Mouse (Mus musculus): Measurements from ENCODE around the gene Zfp454.
A peak's percentile ranks its signal among the peaks of the same experiment; 100 is the strongest.

The Zfp454 gene

DNA sequence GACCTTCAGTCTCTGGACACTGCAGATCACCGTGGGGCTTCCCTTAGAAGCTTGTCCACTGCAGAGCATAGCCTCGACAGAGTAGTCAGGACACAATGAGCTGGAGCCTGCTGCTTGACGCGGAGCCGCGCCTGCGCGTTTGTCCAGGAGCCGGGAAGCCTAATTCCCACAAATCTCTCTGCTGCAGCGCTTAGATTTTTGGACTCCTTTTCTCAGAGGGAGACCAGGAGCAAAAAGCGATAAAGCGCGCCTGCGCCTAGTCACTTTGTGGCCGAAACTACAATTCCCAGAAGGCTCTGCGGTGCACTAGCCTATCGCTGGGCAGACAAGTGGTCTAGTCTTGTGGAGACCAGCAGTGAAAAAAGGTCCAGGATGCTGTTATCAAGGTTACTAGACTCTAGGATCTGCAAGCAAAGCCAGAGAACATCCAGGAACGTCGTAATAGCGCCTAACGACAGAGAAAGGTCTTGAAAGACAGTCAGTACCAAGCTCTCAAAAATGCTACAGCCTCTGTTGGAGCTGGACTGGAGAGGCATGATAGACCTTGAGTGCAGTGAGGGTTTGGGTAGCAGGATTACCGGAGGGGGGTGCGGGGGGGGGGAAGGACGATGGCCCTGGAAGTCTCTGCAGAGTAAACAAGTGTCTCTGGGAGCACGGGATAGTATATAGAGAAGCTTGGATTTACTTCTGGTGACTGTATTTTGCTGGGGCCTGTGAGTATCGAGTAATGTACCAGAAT lies at the start of gene Zfp454:
Zfp454 (minus strand) TSS at position 262 of the 739 bp plus-strand sequence.
- DNase-seq: peak; percentile 98

DNA sequence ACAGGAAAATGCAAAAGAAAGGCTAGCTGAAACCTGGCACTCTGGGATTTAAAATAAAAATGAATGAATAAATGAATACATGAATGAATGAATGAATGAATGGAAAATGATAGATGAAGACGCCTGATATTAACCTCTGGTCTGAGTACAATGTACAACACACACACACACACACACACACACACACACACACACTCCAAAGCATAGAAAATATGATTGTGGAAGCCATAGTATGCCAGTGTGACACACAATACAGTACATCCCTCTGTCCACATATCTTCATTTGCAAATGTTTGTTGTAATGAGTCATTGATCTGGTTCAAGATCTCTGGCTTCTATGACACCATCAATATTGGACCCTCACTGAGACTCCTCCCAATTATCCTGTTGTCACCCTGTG lies 44.6 kb upstream of the Zfp454 start:
- no peak for DNase-seq

DNA sequence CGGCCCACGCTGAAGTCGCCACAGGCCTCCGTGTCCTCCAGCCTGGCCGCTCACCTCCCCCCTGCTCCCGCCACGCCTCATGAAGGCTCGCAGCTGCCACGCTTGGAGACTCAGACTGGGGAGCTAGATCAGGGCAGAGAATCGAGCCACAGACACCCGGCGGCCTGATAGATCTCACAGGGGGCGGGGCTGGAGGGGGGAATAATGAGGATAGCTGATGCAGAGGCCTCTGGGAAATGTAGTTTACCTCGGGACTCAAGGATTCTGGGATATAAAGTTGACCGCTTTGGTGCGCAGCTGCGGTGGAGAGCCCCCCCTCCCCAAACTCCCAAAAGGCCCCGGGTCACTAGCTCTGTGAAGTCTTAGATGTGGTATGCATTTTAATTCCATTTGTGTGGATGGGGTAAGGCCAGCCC lies 44.0 kb upstream of the Zfp454 start, which contains the start of gene Zfp354b:
Zfp354b (minus strand) TSS at position 183 of the 416 bp plus-strand sequence.
- peak; percentile 94 for DNase-seq

DNA sequence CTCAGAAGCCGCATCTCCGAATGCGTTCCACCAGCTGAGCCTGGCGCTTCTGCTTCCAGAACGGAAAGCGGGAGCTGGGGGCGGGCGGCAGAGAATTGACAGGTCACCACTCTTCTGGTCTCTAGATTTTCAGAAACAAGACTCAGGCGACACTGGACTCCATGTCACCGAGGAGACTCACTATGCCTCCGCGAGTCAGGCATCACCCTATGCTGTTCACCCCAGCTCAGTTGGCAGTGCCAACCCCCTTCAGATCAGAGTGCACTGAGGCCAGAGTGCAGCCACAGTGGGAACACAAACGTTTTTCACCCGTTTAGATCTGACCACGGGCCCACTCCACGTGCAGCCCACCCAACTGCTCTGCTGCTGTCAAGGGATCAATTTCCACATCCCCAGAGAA lies 43.6 kb upstream of the Zfp454 start:
- DNase-seq: no peak

GRCm38 (mm10) chr11:50930469-50931014 lies 43.1 kb upstream of the Zfp454 start:
- no peak for DNase-seq

DNA sequence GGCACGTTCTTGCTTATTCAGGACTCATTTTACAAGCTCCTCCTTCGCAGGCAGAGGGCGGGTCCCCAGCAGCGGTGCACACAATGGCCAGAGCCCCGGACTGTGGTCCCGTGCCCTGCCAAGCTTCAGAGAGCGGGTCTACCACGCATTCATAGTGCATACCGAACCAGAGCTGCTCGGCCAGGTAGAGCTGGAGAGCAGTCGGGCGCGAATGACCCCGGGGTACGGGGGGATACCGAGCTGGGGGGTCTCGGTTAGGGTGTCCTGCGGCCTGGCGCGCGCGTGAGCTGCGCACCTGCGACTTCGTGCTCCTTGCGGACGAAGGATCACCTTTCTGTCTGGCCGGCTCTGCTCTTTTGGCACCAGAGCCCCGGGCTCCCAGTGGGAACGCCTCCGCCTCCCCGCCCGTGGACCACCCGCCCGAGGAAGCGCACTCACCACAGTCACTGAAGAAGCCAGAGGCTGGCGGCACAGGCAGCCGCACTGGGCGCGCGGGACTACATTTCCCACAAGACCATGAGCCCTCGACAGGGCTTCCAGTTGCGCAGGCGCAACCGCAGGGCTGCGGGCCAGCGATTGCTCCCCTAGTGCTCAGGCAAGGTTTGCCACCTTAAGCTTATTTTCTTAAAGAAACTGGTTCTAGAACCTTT lies 28.3 kb upstream of the Zfp454 start, which contains the start of gene Zfp2:
Zfp2 (minus strand) TSS at position 495 of the 650 bp plus-strand sequence.
- DNase-seq: peak; percentile 93

- DNase-seq: no peak
Measured at GRCm38 (mm10) chr11:50914461-50914860, 27.0 kb upstream of the Zfp454 start.

DNA sequence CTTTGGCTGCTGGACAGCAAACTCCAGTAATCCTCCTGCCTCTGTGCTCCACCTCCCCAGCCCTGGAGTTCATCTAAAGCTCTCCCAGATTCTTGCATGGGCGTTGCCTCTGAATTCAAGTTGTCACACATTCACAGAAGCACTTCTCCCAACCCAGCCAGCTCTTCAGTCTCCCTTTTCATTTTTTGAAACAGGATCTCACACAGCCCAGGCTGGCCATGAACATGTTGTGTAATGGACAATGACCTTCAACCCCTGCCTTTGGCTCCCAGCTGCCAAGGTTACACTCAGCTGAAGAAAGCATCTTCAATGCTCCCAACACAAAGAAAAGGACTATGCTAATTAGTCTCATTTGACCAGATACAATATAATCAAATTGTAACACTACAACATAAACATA lies 25.9 kb upstream of the Zfp454 start:
- no peak for DNase-seq

GRCm38 (mm10) chr11:50908136-50908535 lies 20.7 kb upstream of the Zfp454 start:
- DNase-seq: no peak

DNA sequence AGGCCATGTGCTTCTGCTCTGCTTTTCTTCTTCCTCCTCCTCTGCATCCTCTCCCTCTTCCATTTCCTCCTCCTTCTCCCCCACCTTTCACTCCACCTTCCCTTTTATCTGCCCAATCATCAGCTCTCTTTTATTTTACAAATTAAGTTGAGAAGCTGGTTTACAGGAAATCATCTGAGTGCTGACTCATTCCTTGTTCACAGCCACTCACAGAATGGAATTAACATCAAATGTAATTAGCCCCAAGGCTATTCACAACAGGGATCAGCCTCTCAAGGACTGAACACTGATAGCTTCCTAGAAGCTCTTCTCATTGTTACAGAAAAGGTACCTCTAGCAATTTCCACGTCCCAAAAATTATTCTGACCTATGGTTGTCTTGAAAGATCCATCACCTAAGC lies 9.9 kb upstream of the Zfp454 start:
- DNase-seq: no peak

- DNase-seq: no peak
Measured at GRCm38 (mm10) chr11:50892441-50892840, 5.0 kb upstream of the Zfp454 start.

- no peak for DNase-seq
Measured at GRCm38 (mm10) chr11:50886933-50887293, 538 bp downstream of the Zfp454 start.

DNA sequence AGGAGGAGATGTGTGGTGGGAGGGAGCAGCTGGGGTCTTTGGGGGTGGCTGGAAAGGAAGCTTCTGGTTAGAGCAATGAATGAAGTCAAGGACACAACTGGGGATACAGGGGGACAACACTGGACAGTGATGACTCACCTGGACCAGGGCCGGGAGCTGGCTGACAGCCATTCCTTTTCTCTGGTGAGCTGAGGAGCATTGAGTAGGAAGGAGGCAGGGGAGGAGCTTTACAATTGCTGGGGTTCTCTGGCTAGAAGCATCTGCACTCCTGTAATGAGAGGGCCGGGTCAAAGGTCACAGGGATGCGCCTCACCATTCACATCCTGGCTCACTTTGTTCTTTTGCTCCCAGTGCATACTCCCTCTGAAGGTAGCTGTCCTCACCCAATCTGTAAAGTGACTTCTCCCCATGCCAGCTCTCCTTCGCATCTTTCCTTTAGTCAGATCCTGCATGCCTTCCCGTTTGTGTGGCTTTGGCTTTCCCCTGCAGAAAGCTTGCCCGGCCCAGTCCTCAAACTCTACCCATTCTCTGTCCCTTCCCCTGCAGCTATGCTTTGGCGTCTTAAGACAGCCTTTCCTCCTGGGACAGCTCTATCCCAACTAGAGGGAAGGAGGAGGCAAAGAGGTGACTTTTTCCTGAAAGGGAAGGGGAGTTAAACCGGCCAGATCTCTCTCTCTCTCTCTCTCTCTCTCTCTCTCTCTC lies 1.1 kb downstream of the Zfp454 start:
- DNase-seq: peak; percentile 39

GRCm38 (mm10) chr11:50883756-50884155 lies 3.7 kb downstream of the Zfp454 start:
- no peak for DNase-seq

- no peak for DNase-seq
Measured at GRCm38 (mm10) chr11:50878641-50879040, 8.8 kb downstream of the Zfp454 start.

- no peak for DNase-seq
Measured at GRCm38 (mm10) chr11:50850989-50851601, 36.4 kb downstream of the Zfp454 start.

GRCm38 (mm10) chr11:50850177-50850735 lies 37.2 kb downstream of the Zfp454 start, which contains the start of gene Grm6:
Grm6 (plus strand) TSS chr11:50850685.
- no peak for DNase-seq

DNA sequence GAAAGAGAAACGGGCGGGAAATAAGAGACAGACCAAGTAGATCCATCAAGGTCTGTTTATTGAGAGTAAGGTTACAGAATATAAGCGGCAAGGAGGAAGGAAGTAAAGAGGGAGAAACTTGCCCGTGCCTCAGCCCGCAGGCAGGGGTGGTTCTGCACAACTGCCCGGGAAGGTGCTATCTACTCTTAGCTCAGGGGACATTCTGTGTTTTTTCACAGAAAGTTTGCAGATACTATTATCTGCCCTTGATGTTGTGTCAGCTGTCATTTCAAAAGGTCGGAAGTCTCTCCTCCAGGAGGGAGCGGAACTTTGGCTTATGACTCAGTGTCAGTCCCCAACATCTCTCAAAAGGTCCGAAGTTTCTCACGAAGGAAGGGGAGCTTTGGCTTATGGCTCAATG lies 38.1 kb downstream of the Zfp454 start:
- DNase-seq: no peak

DNA sequence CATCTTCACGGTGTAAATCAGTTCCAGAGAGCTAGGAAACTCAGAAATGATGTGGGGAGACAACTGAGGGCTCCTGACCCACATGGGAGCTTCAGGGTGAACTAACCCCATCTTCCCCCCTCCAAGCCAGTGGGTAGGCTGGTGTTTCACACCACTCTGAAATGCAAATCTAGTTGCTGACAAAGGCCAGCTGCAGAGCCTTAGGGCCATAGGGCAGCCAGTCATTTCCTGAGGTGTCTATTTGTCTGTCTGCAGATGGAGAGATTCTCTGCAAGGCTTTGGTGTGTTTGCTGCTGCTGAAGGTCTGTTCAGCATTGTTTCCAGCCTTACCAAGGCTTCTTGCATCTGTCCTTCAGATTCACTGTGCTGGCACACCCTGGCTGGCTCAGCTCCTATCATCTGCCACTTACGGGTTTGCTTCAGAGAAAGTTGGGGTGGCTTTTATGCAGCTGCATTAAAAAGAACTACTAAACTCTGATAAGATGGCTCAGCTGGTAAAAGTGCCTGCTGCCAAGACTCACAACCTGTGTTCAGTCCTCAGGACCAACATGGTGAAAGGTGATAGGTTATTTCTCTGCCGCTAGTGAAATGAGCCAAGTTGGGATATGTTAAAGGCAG lies 38.8 kb downstream of the Zfp454 start:
- DNase-seq: no peak

GRCm38 (mm10) chr11:50847047-50847446 lies 40.4 kb downstream of the Zfp454 start:
- no peak for DNase-seq

GRCm38 (mm10) chr11:50845951-50846350 lies 41.5 kb downstream of the Zfp454 start:
- DNase-seq: no peak
